Mouse (Mus musculus) heart, adult 2 months (tissue): ENCODE measurements around the gene Adcy9. TPM values are rescaled to one million over a fixed set of nuclear protein-coding genes. Genes with fewer than 3 reads are reported as not detected.

Source experiments
- DNase-seq, 2 experiments: peaks; one replicate each; pipeline ENCODE4 v3.0.0; 2021
- H3K27ac ChIP-seq: fragments of 200-600 bp; 2 replicates; pipeline ENCODE4 v1.8.1; 2022
- H3K27me3 ChIP-seq: fragments of 200-500 bp; 2 replicates; pipeline ENCODE4 v1.6.1; 2012; ENCODE audit warnings: mild to moderate bottlenecking, low read length, inconsistent platforms, mixed read lengths; ENCODE audit not compliant: control insufficient read depth, insufficient read depth
- H3K36me3 ChIP-seq: fragments of 200-500 bp; 2 replicates; pipeline ENCODE4 v1.6.1; 2012; ENCODE audit warnings: low read length, inconsistent platforms; ENCODE audit not compliant: control insufficient read depth, insufficient read depth
- H3K4me1 ChIP-seq: fragments of 200-500 bp; 2 replicates; pipeline ENCODE4 v1.6.1; 2011; ENCODE audit warnings: low read length; ENCODE audit not compliant: control insufficient read depth, insufficient read depth
- H3K4me3 ChIP-seq: fragments of 200-600 bp; 2 replicates; pipeline ENCODE4 v1.8.1; 2022
- H3K79me2 ChIP-seq: fragments of 200-500 bp; replicated peaks from 2 replicates; pipeline ENCODE4 v1.6.1; 2012; ENCODE audit warnings: mild to moderate bottlenecking, inconsistent platforms, low read length, moderate library complexity, mixed read lengths; ENCODE audit not compliant: control insufficient read depth, insufficient read depth
- H3K9ac ChIP-seq: fragments of 200-500 bp; 2 replicates; pipeline ENCODE4 v1.6.1; 2012; ENCODE audit warnings: low read depth, mild to moderate bottlenecking, control low read depth, inconsistent platforms, low read length, mixed read lengths
- CTCF ChIP-seq: fragments of 200-600 bp; IDR thresholded peaks from 2 replicates; pipeline ENCODE4 v1.8.1; 2022; ENCODE audit warnings: antibody characterized with exemption, mild to moderate bottlenecking, moderate library complexity
- EP300 ChIP-seq: fragments of 200-500 bp; IDR thresholded peaks from 2 replicates; pipeline ENCODE4 v1.6.1; 2011; ENCODE audit warnings: low read depth, low read length, control low read depth; ENCODE audit not compliant: insufficient read depth
- POLR2A ChIP-seq: fragments of 200-500 bp; IDR thresholded peaks from 2 replicates; pipeline ENCODE4 v1.6.1; 2011; ENCODE audit warnings: mild to moderate bottlenecking, low read depth, low read length, control low read depth; ENCODE audit not compliant: insufficient read depth
- WGBS: fragments of 180-500 bp; shearing (Covaris S2); methylation state at CpG from one replicate; pipeline ENCODE4 v1.1.7; 2018; 5-methylcytosine and 5-hydroxymethylcytosine counted together
- intact Hi-C: fragments of 180-260 bp; cut with DNase I; formaldehyde crosslinking; loops from one replicate; pipeline ENCODE4 v1.15.1; 2025
- polyA plus RNA-seq: library from polyadenylated mRNA; depleted of rRNA; stranded (reverse); fragments of >200 nt; gene quantifications from 2 replicates; pipeline ENCODE4 v1.2.3, GENCODE M21; 2012
- total RNA-seq, 2 experiments: library from RNA; stranded (reverse); gene quantifications; 2 replicates each; pipeline ENCODE4 v1.2.3; 2021

The Adcy9 gene
- total and polyA plus RNA-seq, 3 experiments: 11.1 to 26.3 (median 22.6) TPM

DNA sequence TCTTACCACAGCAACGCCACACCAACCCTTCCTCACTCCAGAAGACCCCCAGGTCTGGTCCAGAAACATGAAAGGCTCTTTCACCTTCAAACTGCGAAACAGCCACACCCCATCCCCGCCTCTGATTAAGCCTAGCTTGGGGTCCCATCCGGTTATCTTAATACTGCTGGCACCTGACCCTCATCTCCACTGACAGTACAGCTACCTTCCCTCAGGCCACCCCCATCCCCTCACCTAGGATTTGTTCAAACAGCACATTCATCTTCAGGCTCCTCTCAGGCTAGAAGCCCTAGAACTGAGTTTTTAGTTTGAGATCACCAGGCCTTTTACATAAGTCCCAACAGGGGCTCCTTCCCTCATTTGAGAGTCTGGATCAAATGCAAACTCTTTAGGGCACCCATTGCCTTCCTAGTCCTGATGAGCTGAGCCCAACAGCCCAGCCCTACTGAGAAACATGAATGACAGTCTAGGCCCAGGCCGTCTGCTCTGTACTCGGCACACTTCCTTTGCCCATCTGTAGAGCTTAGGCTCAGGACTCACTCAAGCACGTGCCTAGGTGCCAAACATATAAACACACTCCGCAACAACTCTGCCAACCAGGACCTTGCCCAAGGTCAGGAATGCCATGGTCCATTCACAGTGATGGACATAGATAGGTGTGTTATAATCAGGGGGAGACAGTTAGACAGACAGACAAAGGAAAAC is 5.3 kb downstream of the Adcy9 start:
- WGBS: 73% methylated on average over 8 of the region's 8 CpGs
- intact Hi-C loops: no loop called here
- Histone ChIP-seq H3K36me3 (peaks cover 12% of the 10 kb centered on the region), H3K27me3 (no peaks in the 10 kb centered on the region), H3K4me1 (peaks cover 21% of the 10 kb centered on the region), H3K4me3 (no peak overlapping the region), H3K79me2 (peaks cover 1% of the 10 kb centered on the region; the same call in 1 of the 2 replicates), H3K27ac (no peak overlapping the region), H3K9ac (no peak overlapping the region)
- DNase-seq: peak in 1 of 2 experiments; percentile 19
- TF ChIP-seq EP300 (no peak), POLR2A (no peak), CTCF (no peak)

GRCm38 (mm10) chr16:4413988-4414880 is 6.1 kb downstream of the Adcy9 start:
- H3K36me3 ChIP-seq: peaks cover 12% of the 10 kb centered on the region
- no peak overlapping the region for H3K4me3 ChIP-seq
- TF ChIP-seq POLR2A (no peak), CTCF (no peak), EP300 (no peak)
- 47% methylated on average over 9 of the region's 9 CpGs for WGBS
- DNase-seq: peak in 1 of 2 experiments; percentile 22
- peaks cover 21% of the 10 kb centered on the region for H3K4me1 ChIP-seq
- no peak overlapping the region for H3K27ac ChIP-seq
- H3K79me2 ChIP-seq: peaks cover 1% of the 10 kb centered on the region; the same call in 1 of the 2 replicates
- intact Hi-C loops: no loop called here
- no peak overlapping the region for H3K9ac ChIP-seq
- H3K27me3 ChIP-seq: no peaks in the 10 kb centered on the region

DNA sequence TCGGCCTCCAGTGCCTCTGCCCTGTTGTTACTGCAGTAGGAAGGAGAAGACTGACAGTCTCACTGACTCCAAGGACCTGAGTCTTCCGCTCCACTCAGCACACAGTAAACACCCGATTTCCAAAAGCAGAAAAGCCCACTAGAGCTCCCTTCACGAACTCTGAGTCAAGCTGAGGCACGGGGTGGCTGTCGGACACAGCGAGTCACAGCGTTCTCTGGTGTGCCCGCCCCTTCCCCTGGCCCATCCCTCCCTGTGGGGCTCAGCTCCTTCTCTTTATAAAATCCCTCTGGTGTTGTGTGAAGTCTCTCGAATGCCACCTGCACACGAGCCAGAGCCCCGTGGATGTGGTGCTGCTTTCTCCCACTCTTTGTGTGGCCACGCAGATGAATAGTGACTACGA is 7.0 kb downstream of the Adcy9 start:
- Histone ChIP-seq H3K79me2 (peaks cover 1% of the 10 kb centered on the region; the same call in 1 of the 2 replicates), H3K9ac (no peak overlapping the region), H3K27me3 (no peaks in the 10 kb centered on the region), H3K4me1 (peaks cover 20% of the 10 kb centered on the region), H3K4me3 (no peak overlapping the region), H3K27ac (no peak overlapping the region), H3K36me3 (peaks cover 18% of the 10 kb centered on the region)
- TF ChIP-seq EP300 (no peak), CTCF (no peak), POLR2A (no peak)
- intact Hi-C loops: no loop called here
- 71% methylated on average over 14 of the region's 14 CpGs for WGBS
- no peak for DNase-seq

GRCm38 (mm10) chr16:4412298-4412697 is 8.0 kb downstream of the Adcy9 start:
- DNase-seq: no peak
- no peak overlapping the region for H3K9ac ChIP-seq
- H3K79me2 ChIP-seq: peaks cover 1% of the 10 kb centered on the region; the same call in 1 of the 2 replicates
- H3K4me1 ChIP-seq: peaks cover 17% of the 10 kb centered on the region
- WGBS: 89% methylated on average over 4 of the region's 4 CpGs
- intact Hi-C loops: no loop called here
- H3K27me3 ChIP-seq: no peaks in the 10 kb centered on the region
- TF ChIP-seq CTCF (no peak), EP300 (no peak), POLR2A (no peak)
- no peak overlapping the region for H3K4me3 ChIP-seq
- H3K36me3 ChIP-seq: peaks cover 18% of the 10 kb centered on the region
- no peak overlapping the region for H3K27ac ChIP-seq

DNA sequence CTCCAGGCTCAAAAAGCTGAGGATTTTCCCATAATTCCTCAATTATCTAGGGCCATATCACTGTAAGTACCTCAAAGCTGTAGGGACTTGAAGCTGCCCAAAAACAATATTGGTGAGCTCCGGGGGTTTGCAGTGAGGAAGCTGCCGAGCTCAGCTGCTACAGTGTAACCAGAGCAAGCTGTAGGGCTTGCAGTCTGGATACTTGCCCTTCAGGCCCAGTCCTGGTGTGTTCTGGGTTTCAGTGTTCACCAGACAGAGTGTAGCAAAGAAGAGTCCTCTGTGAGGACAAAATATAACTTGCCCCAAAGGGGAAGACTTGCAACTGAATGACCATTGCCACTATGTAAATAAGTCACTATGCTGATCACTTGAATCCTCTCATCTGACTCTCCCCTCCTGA is 9.0 kb downstream of the Adcy9 start:
- Histone ChIP-seq H3K79me2 (peaks cover 1% of the 10 kb centered on the region; the same call in 1 of the 2 replicates), H3K27me3 (no peaks in the 10 kb centered on the region), H3K27ac (no peak overlapping the region), H3K36me3 (peaks cover 18% of the 10 kb centered on the region), H3K9ac (no peak overlapping the region), H3K4me1 (peaks cover 19% of the 10 kb centered on the region), H3K4me3 (no peak overlapping the region)
- TF ChIP-seq EP300 (no peak), CTCF (no peak), POLR2A (no peak)
- DNase-seq: no peak
- intact Hi-C loops: no loop called here
- WGBS: 53% methylated on average over 2 of the region's 2 CpGs
